Mouse (Mus musculus) myocyte (in vitro differentiated cells): ENCODE results near the gene Polr3b.

Experiments used
- CEBPB ChIP-seq: IDR thresholded peaks from 2 replicates; pipeline ENCODE4 v1.6.1; 2011; ENCODE audit warnings: mild to moderate bottlenecking, moderate library complexity; ENCODE audit not compliant: poor library complexity, insufficient read depth, severe bottlenecking
- E2F4 ChIP-seq: IDR thresholded peaks from one replicate; pipeline ENCODE4 v1.6.1; 2011; ENCODE audit warnings: mild to moderate bottlenecking, control low read depth, moderate library complexity; ENCODE audit not compliant: insufficient read depth
- MAX ChIP-seq: IDR thresholded peaks from one replicate; pipeline ENCODE4 v1.6.1; 2011; ENCODE audit warnings: low read depth, mild to moderate bottlenecking, control low read depth
- MYOD1 ChIP-seq, 3 experiments: IDR thresholded peaks; one replicate each; pipeline ENCODE4 v1.6.1; 2011; ENCODE audit warnings: control low read depth in 2 of 3, low read depth in 2 of 3, mild to moderate bottlenecking in 2 of 3, moderate library complexity in 1 of 3; ENCODE audit not compliant: insufficient read length in 2 of 3, control insufficient read depth in 1 of 3
- MYOG ChIP-seq, 3 experiments: IDR thresholded peaks; one replicate each; pipeline ENCODE4 v1.6.1; 2011; ENCODE audit warnings: control low read depth in 2 of 3, low read depth in 2 of 3, mild to moderate bottlenecking in 2 of 3; ENCODE audit not compliant: insufficient read length in 2 of 3, control insufficient read depth in 1 of 3, insufficient read depth in 1 of 3
- POLR2A ChIP-seq: IDR thresholded peaks from one replicate; pipeline ENCODE4 v1.6.1; 2011; ENCODE audit warnings: low read depth, mild to moderate bottlenecking, control low read depth, moderate library complexity; ENCODE audit not compliant: insufficient read length
- POLR2AphosphoS2 ChIP-seq: IDR thresholded peaks from one replicate; pipeline ENCODE4 v1.6.1; 2011; ENCODE audit warnings: low read depth, control low read depth; ENCODE audit not compliant: insufficient read length
- TCF12 ChIP-seq: IDR thresholded peaks from one replicate; pipeline ENCODE4 v1.6.1; 2011; ENCODE audit warnings: mild to moderate bottlenecking, control low read depth; ENCODE audit not compliant: poor library complexity, insufficient read depth, severe bottlenecking
- TCF3 ChIP-seq: IDR thresholded peaks from one replicate; pipeline ENCODE4 v1.6.1; 2011; ENCODE audit warnings: low read depth, control low read depth; ENCODE audit not compliant: insufficient read length
- USF1 ChIP-seq: IDR thresholded peaks from one replicate; pipeline ENCODE4 v1.6.1; 2011; ENCODE audit warnings: low read depth, mild to moderate bottlenecking, control low read depth, moderate library complexity

GRCm38 (mm10) chr10:84707752-84708530 is 85.8 kb downstream of the Polr3b start:
- TF ChIP-seq POLR2A = no peak
- TF ChIP-seq TCF12 = no peak
- TF ChIP-seq MYOG (IDR thresholded peaks at IDR 0.05; ENCODE audit: control insufficient read depth in 1 of 3, insufficient read depth in 1 of 3, insufficient read length in 2 of 3, low read depth in 2 of 3) = no peak
- no peak for TF ChIP-seq MYOD1 (IDR thresholded peaks at IDR 0.05; ENCODE audit: control insufficient read depth in 1 of 3, insufficient read length in 2 of 3, low read depth in 2 of 3)
- no peak for TF ChIP-seq MAX
- TF ChIP-seq USF1 = no peak
- TF ChIP-seq CEBPB = no peak
- TF ChIP-seq TCF3 = no peak
- no peak for TF ChIP-seq POLR2AphosphoS2
- TF ChIP-seq E2F4 = no peak
